Mouse (Mus musculus): ENCODE data around the gene Nabp2. TPM values are rescaled to one million over a fixed set of nuclear protein-coding genes. Genes with fewer than 3 reads are reported as not detected.

The Nabp2 gene
- polyA plus RNA-seq, 1 experiment from 2014 or later: 147 TPM

- H3K36me3 ChIP-seq (replicated peaks): peaks cover 27% of the 10 kb centered on the region
- no peak overlapping the region for H3K4me3 ChIP-seq
- no peak overlapping the region for H3K27ac ChIP-seq
- H3K9me3 ChIP-seq: no peaks in the 10 kb centered on the region
- H3K4me2 ChIP-seq: no peak overlapping the region
- H3K27me3 ChIP-seq (replicated peaks): no peaks in the 10 kb centered on the region
- no peak overlapping the region for H3K9ac ChIP-seq
- no peaks in the 10 kb centered on the region for H3K4me1 ChIP-seq
- no peak for ATAC-seq (replicated peaks)
- WGBS: 90% methylated on average over 1 of the region's 1 CpGs
Measured at GRCm38 (mm10) chr10:128442718-128443117, 31.4 kb upstream of the Nabp2 start.

GRCm38 (mm10) chr10:128441324-128442119 is 30.2 kb upstream of the Nabp2 start:
- Histone ChIP-seq H3K4me2 (no peak overlapping the region), H3K9me3 (no peaks in the 10 kb centered on the region), H3K27me3 (replicated peaks) (no peaks in the 10 kb centered on the region), H3K4me1 (no peaks in the 10 kb centered on the region), H3K9ac (no peak overlapping the region), H3K27ac (no peak overlapping the region), H3K4me3 (no peak overlapping the region), H3K36me3 (replicated peaks) (peaks cover 36% of the 10 kb centered on the region)
- no peak for ATAC-seq (replicated peaks)
- 82% methylated on average over 10 of the region's 10 CpGs for WGBS

GRCm38 (mm10) chr10:128440407-128440806 is 29.1 kb upstream of the Nabp2 start:
- Histone ChIP-seq H3K27ac (no peak overlapping the region), H3K36me3 (replicated peaks) (peaks cover 48% of the 10 kb centered on the region), H3K27me3 (replicated peaks) (no peaks in the 10 kb centered on the region), H3K9ac (no peak overlapping the region), H3K9me3 (no peaks in the 10 kb centered on the region), H3K4me1 (no peaks in the 10 kb centered on the region), H3K4me2 (no peak overlapping the region), H3K4me3 (no peak overlapping the region)
- WGBS: 66% methylated on average over 10 of the region's 10 CpGs
- no peak for ATAC-seq (replicated peaks)

GRCm38 (mm10) chr10:128438675-128439279 is 27.5 kb upstream of the Nabp2 start:
- ATAC-seq (replicated peaks): no peak
- no peak overlapping the region for H3K27ac ChIP-seq
- H3K4me2 ChIP-seq: no peak overlapping the region
- H3K36me3 ChIP-seq (replicated peaks): peaks cover 51% of the 10 kb centered on the region
- no peaks in the 10 kb centered on the region for H3K9me3 ChIP-seq
- no peaks in the 10 kb centered on the region for H3K4me1 ChIP-seq
- H3K9ac ChIP-seq: no peak overlapping the region
- WGBS: 85% methylated on average over 10 of the region's 10 CpGs
- H3K4me3 ChIP-seq: no peak overlapping the region
- H3K27me3 ChIP-seq (replicated peaks): no peaks in the 10 kb centered on the region

GRCm38 (mm10) chr10:128436376-128436775 is 25.1 kb upstream of the Nabp2 start:
- no peaks in the 10 kb centered on the region for H3K4me1 ChIP-seq
- H3K27ac ChIP-seq: no peak overlapping the region
- no peak overlapping the region for H3K4me2 ChIP-seq
- no peak overlapping the region for H3K9ac ChIP-seq
- WGBS: 94% methylated on average over 8 of the region's 8 CpGs
- H3K4me3 ChIP-seq: no peak overlapping the region
- peaks cover 53% of the 10 kb centered on the region for H3K36me3 ChIP-seq (replicated peaks)
- H3K9me3 ChIP-seq: no peaks in the 10 kb centered on the region
- ATAC-seq (replicated peaks): no peak
- H3K27me3 ChIP-seq (replicated peaks): no peaks in the 10 kb centered on the region

GRCm38 (mm10) chr10:128435873-128436272 is 24.6 kb upstream of the Nabp2 start:
- H3K27me3 ChIP-seq (replicated peaks): no peaks in the 10 kb centered on the region
- WGBS: 83% methylated on average over 5 of the region's 5 CpGs
- no peak for ATAC-seq (replicated peaks)
- no peaks in the 10 kb centered on the region for H3K4me1 ChIP-seq
- H3K9ac ChIP-seq: no peak overlapping the region
- no peaks in the 10 kb centered on the region for H3K9me3 ChIP-seq
- H3K27ac ChIP-seq: no peak overlapping the region
- no peak overlapping the region for H3K4me2 ChIP-seq
- H3K36me3 ChIP-seq (replicated peaks): peaks cover 52% of the 10 kb centered on the region
- no peak overlapping the region for H3K4me3 ChIP-seq

- Histone ChIP-seq H3K4me1 (no peaks in the 10 kb centered on the region), H3K27me3 (replicated peaks) (no peaks in the 10 kb centered on the region), H3K27ac (no peak overlapping the region), H3K9me3 (no peaks in the 10 kb centered on the region), H3K4me2 (no peak overlapping the region), H3K4me3 (no peak overlapping the region), H3K9ac (no peak overlapping the region), H3K36me3 (replicated peaks) (peaks cover 54% of the 10 kb centered on the region)
- no peak for ATAC-seq (replicated peaks)
- 67% methylated on average over 17 of the region's 17 CpGs for WGBS
Measured at GRCm38 (mm10) chr10:128435186-128435823, 24.0 kb upstream of the Nabp2 start.

- H3K27me3 ChIP-seq (replicated peaks): no peaks in the 10 kb centered on the region
- no peak overlapping the region for H3K27ac ChIP-seq
- no peaks in the 10 kb centered on the region for H3K9me3 ChIP-seq
- peaks cover 55% of the 10 kb centered on the region for H3K36me3 ChIP-seq (replicated peaks)
- no peaks in the 10 kb centered on the region for H3K4me1 ChIP-seq
- H3K4me2 ChIP-seq: no peak overlapping the region
- no peak overlapping the region for H3K4me3 ChIP-seq
- no peak for ATAC-seq (replicated peaks)
- 92% methylated on average over 10 of the region's 10 CpGs for WGBS
- no peak overlapping the region for H3K9ac ChIP-seq
Measured at GRCm38 (mm10) chr10:128434681-128435080, 23.4 kb upstream of the Nabp2 start.

- 98% methylated on average over 2 of the region's 2 CpGs for WGBS
- Histone ChIP-seq H3K36me3 (replicated peaks) (peaks cover 58% of the 10 kb centered on the region), H3K27me3 (replicated peaks) (no peaks in the 10 kb centered on the region), H3K9ac (no peak overlapping the region), H3K4me3 (no peak overlapping the region), H3K9me3 (no peaks in the 10 kb centered on the region), H3K4me1 (no peaks in the 10 kb centered on the region), H3K4me2 (no peak overlapping the region), H3K27ac (no peak overlapping the region)
- ATAC-seq (replicated peaks): no peak
Measured at GRCm38 (mm10) chr10:128433417-128433816, 22.1 kb upstream of the Nabp2 start.

- Histone ChIP-seq H3K4me2 (no peak overlapping the region), H3K27me3 (replicated peaks) (no peaks in the 10 kb centered on the region), H3K4me3 (no peak overlapping the region), H3K4me1 (no peaks in the 10 kb centered on the region), H3K9ac (no peak overlapping the region), H3K36me3 (replicated peaks) (peaks cover 27% of the 10 kb centered on the region), H3K9me3 (no peaks in the 10 kb centered on the region), H3K27ac (no peak overlapping the region)
- no peak for ATAC-seq (replicated peaks)
- whole genome bisulfite sequencing: 87% methylated on average over 4 of the region's 4 CpGs
Measured at GRCm38 (mm10) chr10:128429454-128429853, 18.2 kb upstream of the Nabp2 start.

GRCm38 (mm10) chr10:128429052-128429451 is 17.8 kb upstream of the Nabp2 start:
- Histone ChIP-seq H3K9me3 (no peaks in the 10 kb centered on the region), H3K4me3 (no peak overlapping the region), H3K27ac (no peak overlapping the region), H3K27me3 (replicated peaks) (no peaks in the 10 kb centered on the region), H3K4me1 (no peaks in the 10 kb centered on the region), H3K36me3 (replicated peaks) (peaks cover 27% of the 10 kb centered on the region), H3K4me2 (no peak overlapping the region), H3K9ac (no peak overlapping the region)
- no peak for ATAC-seq (replicated peaks)
- 95% methylated on average over 5 of the region's 5 CpGs for WGBS

GRCm38 (mm10) chr10:128425260-128425659 is 14.0 kb upstream of the Nabp2 start:
- 94% methylated on average over 3 of the region's 3 CpGs for WGBS
- peaks cover 40% of the 10 kb centered on the region for H3K36me3 ChIP-seq (replicated peaks)
- ATAC-seq (replicated peaks): no peak

More at GRCm38 (mm10) chr10:128425260-128425659, 14.0 kb upstream of the Nabp2 start:
- H3K9ac ChIP-seq: no peak overlapping the region
- no peak overlapping the region for H3K4me2 ChIP-seq
- no peak overlapping the region for H3K27ac ChIP-seq
- no peaks in the 10 kb centered on the region for H3K4me1 ChIP-seq
- H3K27me3 ChIP-seq (replicated peaks): no peaks in the 10 kb centered on the region
- no peak overlapping the region for H3K4me3 ChIP-seq
- H3K9me3 ChIP-seq: no peaks in the 10 kb centered on the region
